Mouse (Mus musculus): ENCODE measurements around the gene Iqcf6.

DNA sequence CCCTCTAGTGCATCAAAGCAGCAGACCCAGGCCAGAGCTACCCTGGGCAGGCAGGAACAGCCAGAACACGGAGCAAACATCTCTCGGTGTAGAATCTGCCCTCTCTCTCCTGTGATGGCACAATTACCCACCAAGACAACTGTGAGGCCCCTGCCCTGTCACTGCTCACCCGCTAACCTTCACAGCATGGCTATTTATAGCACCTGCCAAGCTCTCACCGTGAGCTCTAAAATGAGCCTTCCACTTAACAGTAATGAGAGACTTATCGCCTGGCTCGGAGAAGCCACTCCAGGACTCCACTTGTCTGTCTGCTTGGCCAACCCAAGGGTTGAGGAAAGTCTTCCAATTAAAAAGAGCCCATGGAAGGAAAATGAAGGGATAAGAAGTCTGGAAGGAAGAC is 36.8 kb downstream of the Iqcf6 start:
- TF ChIP-seq CTCF (IDR thresholded peaks at IDR 0.05; ENCODE audit: low read depth, low read length) (no peak), POLR2A (IDR thresholded peaks at IDR 0.05; ENCODE audit: borderline replicate concordance, low read depth, low read length) (no peak)
